Mouse (Mus musculus) hindbrain, embryonic 11.5 days (tissue): Measurements from ENCODE around the gene Rragd. TPM values are rescaled to one million over a fixed set of nuclear protein-coding genes. Genes with fewer than 3 reads are reported as not detected.
A peak's percentile ranks its signal among the peaks of the same experiment; 100 is the strongest.
"Not testable (repeated sequence)": the region's sequence is repeated elsewhere in the genome, so short reads cannot be mapped to it uniquely, and the experiment has no call there.

ENCODE experiments used
- ATAC-seq: fragments of 200-750 bp; cut with Nextera tagmentation; 2 replicates; pipeline ENCODE4 v1.8.0; 2017; ENCODE audit warnings: mild to moderate bottlenecking, moderate TSS enrichment, moderate library complexity; ENCODE audit not compliant: low FRiP score
- DNase-seq: peaks from one replicate; pipeline ENCODE4 v3.0.0-alpha.2; 2015; ENCODE audit warnings: low spot score
- H3K27ac ChIP-seq: fragments of 300-500 bp; sonication (generic); 2 replicates; pipeline ENCODE4 v1.5.1; 2014; ENCODE audit warnings: mild to moderate bottlenecking, low read depth, low read length
- H3K27me3 ChIP-seq: fragments of 300-500 bp; sonication (generic); 2 replicates; pipeline ENCODE4 v1.6.1; 2014; ENCODE audit warnings: mild to moderate bottlenecking, low read length, moderate library complexity, mixed read lengths; ENCODE audit not compliant: control insufficient read depth, insufficient read depth
- H3K36me3 ChIP-seq: fragments of 300-500 bp; sonication (generic); 2 replicates; pipeline ENCODE4 v1.6.1; 2014; ENCODE audit warnings: mild to moderate bottlenecking, low read length, moderate library complexity, mixed read lengths; ENCODE audit not compliant: control insufficient read depth, insufficient read depth
- H3K4me1 ChIP-seq: fragments of 300-500 bp; sonication (generic); replicated peaks from 2 replicates; pipeline ENCODE4 v1.6.1; 2014; ENCODE audit warnings: low read length, mixed read lengths; ENCODE audit not compliant: control insufficient read depth, insufficient read depth
- H3K4me2 ChIP-seq: fragments of 300-500 bp; sonication (generic); replicated peaks from 2 replicates; pipeline ENCODE4 v1.6.1; 2014; ENCODE audit warnings: mild to moderate bottlenecking, low read depth, low read length
- H3K4me3 ChIP-seq: fragments of 300-500 bp; sonication (generic); 2 replicates; pipeline ENCODE4 v1.5.1; 2014; ENCODE audit warnings: low read depth, low read length
- H3K9ac ChIP-seq: fragments of 300-500 bp; sonication (generic); 2 replicates; pipeline ENCODE4 v1.6.1; 2014; ENCODE audit warnings: low read depth, low read length
- H3K9me3 ChIP-seq: fragments of 300-500 bp; sonication (generic); 2 replicates; pipeline ENCODE4 v1.6.1; 2016; ENCODE audit warnings: low read length; ENCODE audit not compliant: control insufficient read depth
- WGBS: fragments of 180-500 bp; shearing (Covaris S2); extraction: QIAGEN DNeasy Blood & Tissue Kit; methylation state at CpG from one replicate; pipeline ENCODE4 v1.1.7; 2014; 5-methylcytosine and 5-hydroxymethylcytosine counted together
- polyA plus RNA-seq: library from polyadenylated mRNA; unstranded; fragments of >200 nt; fragmentation: Nextera tagmentation; extraction: Ambion mirVana; gene quantifications from 2 replicates; pipeline ENCODE4 v1.2.1, GENCODE M21; 2014

Gene Rragd
- polyA plus RNA-seq, 1 experiment from 2014 or later: 53.5 TPM

GRCm38 (mm10) chr4:32951035-32951940 is 31.5 kb upstream of the Rragd start:
- Histone ChIP-seq H3K4me2 (peak overlapping the region; percentile 91), H3K36me3 (no peaks in the 10 kb centered on the region), H3K9me3 (no peaks in the 10 kb centered on the region), H3K4me3 (peak overlapping the region; percentile 72), H3K9ac (peak overlapping the region; percentile 73), H3K4me1 (peaks cover 6% of the 10 kb centered on the region; the same call in 1 of the 2 replicates), H3K27me3 (0 out of 2 replicates have a peak, but pooled peaks cover 4% of the 10 kb centered on the region), H3K27ac (no peak overlapping the region)
- DNase-seq (peak; percentile 64), ATAC-seq (peak; percentile 72)
- WGBS: 6% methylated on average over 33 of the region's 34 CpGs

DNA sequence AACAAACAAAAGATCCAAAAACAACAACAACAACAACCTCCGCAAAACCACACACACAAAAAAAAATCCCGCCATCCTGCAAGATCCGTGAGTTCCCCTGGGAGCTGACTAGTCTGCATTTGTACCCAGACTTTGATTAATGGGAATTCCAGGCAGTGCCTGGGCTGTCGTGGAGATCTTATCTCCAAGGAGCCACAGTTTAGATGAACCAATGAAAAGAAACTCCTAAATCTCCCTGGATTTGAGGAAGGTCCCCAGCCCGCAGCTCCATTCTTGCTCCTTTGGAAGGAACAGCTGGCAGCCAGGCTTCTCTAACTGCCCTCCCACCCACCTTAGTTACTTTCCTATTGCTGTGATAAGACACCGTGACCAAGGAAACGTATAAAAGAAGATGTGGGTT is 30.2 kb upstream of the Rragd start:
- Histone ChIP-seq H3K27ac (no peak overlapping the region), H3K4me3 (no peak overlapping the region; the same call in 1 of the 2 replicates), H3K4me2 (peak overlapping the region; percentile 91; the same call in 1 of the 2 replicates), H3K9ac (no peak overlapping the region), H3K27me3 (0 out of 2 replicates have a peak, but pooled peaks cover 4% of the 10 kb centered on the region), H3K4me1 (peaks cover 6% of the 10 kb centered on the region; the same call in 1 of the 2 replicates), H3K36me3 (no peaks in the 10 kb centered on the region), H3K9me3 (no peaks in the 10 kb centered on the region)
- 14% methylated on average over 7 of the region's 7 CpGs for WGBS
- ATAC-seq: no peak
- DNase-seq: peak; percentile 46

DNA sequence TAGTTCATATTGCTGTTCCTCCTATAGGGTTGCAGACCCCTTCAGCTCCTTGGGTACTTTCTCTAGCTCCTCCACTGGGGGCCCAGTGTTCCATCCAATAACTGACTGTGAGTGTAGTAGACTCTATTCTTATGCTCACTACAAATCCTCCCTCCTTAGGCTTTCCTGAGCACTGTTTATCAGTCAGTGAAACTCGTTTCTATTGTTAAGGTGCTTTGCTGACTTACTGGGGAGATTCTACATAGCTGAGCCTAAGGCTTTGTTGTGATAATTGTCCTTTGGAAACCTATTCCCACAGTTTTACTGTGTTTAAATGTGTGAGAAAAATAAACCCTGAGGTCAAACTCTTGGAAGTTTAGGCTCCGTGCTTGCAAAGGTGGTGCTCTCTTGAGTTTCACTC is 26.4 kb upstream of the Rragd start:
- H3K36me3 ChIP-seq: no peaks in the 10 kb centered on the region
- ATAC-seq: no peak
- no peak for DNase-seq
- 0 out of 2 replicates have a peak, but pooled peaks cover 2% of the 10 kb centered on the region for H3K4me1 ChIP-seq
- H3K4me3 ChIP-seq: no peak overlapping the region
- H3K27me3 ChIP-seq: 0 out of 2 replicates have a peak, but pooled peaks cover 2% of the 10 kb centered on the region
- H3K27ac ChIP-seq: no peak overlapping the region
- 43% methylated on average over 2 of the region's 2 CpGs for WGBS
- H3K4me2 ChIP-seq: no peak overlapping the region
- H3K9ac ChIP-seq: no peak overlapping the region
- H3K9me3 ChIP-seq: no peaks in the 10 kb centered on the region

GRCm38 (mm10) chr4:32961394-32961793 is 21.4 kb upstream of the Rragd start:
- WGBS: 82% methylated on average over 3 of the region's 3 CpGs
- Histone ChIP-seq H3K9ac (no peak overlapping the region), H3K36me3 (no peaks in the 10 kb centered on the region), H3K27me3 (no peaks in the 10 kb centered on the region), H3K4me1 (no peaks in the 10 kb centered on the region), H3K4me3 (no peak overlapping the region), H3K9me3 (no peaks in the 10 kb centered on the region), H3K27ac (no peak overlapping the region), H3K4me2 (no peak overlapping the region)
- DNase-seq: no peak
- ATAC-seq: no peak

DNA sequence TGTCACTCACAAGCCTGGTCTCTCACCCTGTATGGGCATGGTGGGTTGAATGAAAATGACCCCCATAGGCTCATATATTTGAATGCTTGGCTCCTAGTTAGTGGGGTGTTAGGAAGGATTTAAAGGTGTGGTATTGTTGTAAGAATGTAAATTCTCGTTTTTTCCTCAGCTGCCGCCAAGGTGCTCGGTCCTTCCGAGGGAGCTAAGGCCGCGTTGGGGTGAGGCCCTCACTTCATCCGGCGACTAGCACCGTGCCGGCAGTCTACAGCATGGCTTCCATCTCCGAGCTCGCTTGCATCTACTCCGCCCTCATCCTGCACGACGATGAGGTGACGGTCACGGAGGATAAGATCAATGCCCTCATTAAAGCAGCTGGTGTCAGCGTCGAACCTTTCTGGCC is 18.2 kb upstream of the Rragd start:
- H3K4me3 ChIP-seq, H3K9me3 ChIP-seq, H3K27ac ChIP-seq, H3K4me1 ChIP-seq, DNase-seq, H3K36me3 ChIP-seq, H3K4me2 ChIP-seq, H3K27me3 ChIP-seq, ATAC-seq, H3K9ac ChIP-seq: not testable (repeated sequence)
- 90% methylated on average over 19 of the region's 19 CpGs for whole genome bisulfite sequencing

DNA sequence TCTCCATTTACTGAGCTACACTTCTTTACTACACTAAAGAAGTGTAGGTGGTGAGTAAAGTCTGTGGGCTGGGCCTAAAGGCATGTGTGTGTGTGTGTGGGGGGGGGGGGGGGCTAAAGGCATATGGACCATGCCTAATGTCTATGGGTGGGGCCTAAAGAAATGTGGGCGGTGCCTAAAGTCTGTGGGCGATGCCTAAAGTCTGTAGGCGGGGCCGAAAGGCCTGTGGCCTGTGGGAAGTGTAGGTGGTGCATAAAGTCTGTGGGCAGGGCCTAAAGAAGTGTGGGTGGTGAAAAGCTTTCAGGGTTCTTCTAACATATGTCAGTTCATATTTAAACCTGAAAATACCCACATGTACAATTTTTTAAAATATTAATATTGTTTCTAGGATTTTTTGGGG is 5.5 kb upstream of the Rragd start:
- H3K4me1 ChIP-seq: no peaks in the 10 kb centered on the region
- H3K4me3 ChIP-seq: no peak overlapping the region
- no peak overlapping the region for H3K27ac ChIP-seq
- DNase-seq (no peak), ATAC-seq (no peak)
- no peak overlapping the region for H3K9ac ChIP-seq
- H3K4me2 ChIP-seq: no peak overlapping the region
- no peaks in the 10 kb centered on the region for H3K27me3 ChIP-seq
- 0 out of 2 replicates have a peak, but pooled peaks cover 2% of the 10 kb centered on the region for H3K9me3 ChIP-seq
- 91% methylated on average over 4 of the region's 4 CpGs for WGBS
- no peaks in the 10 kb centered on the region for H3K36me3 ChIP-seq

DNA sequence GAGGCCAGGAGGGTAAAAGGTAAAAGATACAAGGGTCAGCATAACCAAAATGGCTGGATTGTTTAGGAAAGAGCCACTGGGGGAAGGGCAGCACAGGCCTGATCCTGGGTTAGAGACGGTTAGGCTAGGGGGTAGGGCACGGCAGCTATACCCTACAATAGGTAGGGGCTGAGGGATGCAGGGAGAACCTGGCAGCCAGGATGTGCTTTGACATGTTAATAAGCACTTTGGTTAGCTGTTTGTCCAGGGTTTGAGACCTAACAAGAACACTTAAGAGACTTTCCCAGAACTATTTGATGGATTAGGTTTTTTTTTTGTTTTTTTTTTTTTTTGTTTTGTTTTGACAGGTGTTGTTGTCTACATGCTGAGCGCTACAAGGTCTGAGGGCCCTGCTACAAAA is 2.8 kb upstream of the Rragd start:
- Histone ChIP-seq H3K36me3 (no peaks in the 10 kb centered on the region), H3K4me1 (no peaks in the 10 kb centered on the region), H3K9ac (no peak overlapping the region), H3K9me3 (no peaks in the 10 kb centered on the region), H3K27ac (no peak overlapping the region), H3K4me3 (no peak overlapping the region), H3K27me3 (no peaks in the 10 kb centered on the region), H3K4me2 (no peak overlapping the region)
- ATAC-seq (no peak), DNase-seq (no peak)
- 66% methylated on average over 3 of the region's 3 CpGs for WGBS

- no peaks in the 10 kb centered on the region for H3K9me3 ChIP-seq
- H3K27ac ChIP-seq: no peak overlapping the region
- no peaks in the 10 kb centered on the region for H3K36me3 ChIP-seq
- 24% methylated on average over 5 of the region's 5 CpGs for WGBS
- ATAC-seq (no peak), DNase-seq (peak; percentile 4)
- no peaks in the 10 kb centered on the region for H3K27me3 ChIP-seq
- no peaks in the 10 kb centered on the region; the same call in 1 of the 2 replicates for H3K4me1 ChIP-seq
- no peak overlapping the region for H3K9ac ChIP-seq
- no peak overlapping the region for H3K4me2 ChIP-seq
- no peak overlapping the region for H3K4me3 ChIP-seq
Measured at GRCm38 (mm10) chr4:32981617-32982016, 1.2 kb upstream of the Rragd start.
